ENCODE assay signal across 8 mouse cellular contexts in the genomic region with DNA sequence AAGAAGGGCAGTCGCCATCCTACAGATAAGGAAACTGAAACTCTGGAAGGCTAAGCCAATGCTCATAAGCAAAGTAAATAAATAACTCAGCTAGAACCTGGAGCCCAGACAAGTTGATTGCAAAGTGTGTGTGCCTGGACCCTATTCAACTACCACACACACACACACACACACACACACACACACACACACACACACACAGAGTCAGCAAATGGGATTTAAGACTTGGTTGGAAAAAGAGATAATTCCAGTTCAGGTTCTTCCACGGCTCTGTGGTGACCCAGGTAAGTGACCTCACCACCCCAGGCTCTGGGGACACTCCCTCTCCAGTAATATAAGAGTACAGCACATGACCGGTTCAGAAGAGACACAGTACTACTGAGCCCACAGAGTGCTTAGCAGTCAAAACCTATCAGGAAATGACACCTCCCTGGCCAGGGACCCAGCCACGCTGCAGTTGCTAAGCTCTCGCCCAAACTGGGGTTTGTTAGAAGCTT. TPM values are rescaled to one million over a fixed set of nuclear protein-coding genes. Genes with fewer than 3 reads are reported as not detected.
A peak's percentile ranks its signal among the peaks of the same experiment; 100 is the strongest.
DNase-seq lines count a peak whose midpoint lies in the region; ATAC-seq and TF ChIP-seq lines count a peak whose summit lies in the region.

No protein-coding gene starts in this region.

- H3K79me2 ChIP-seq in heart, adult 2 months (replicated peaks; ENCODE audit: control insufficient read depth, insufficient read depth, low read length) = peaks cover 10% of the 10 kb centered on the region

- DNase-seq in heart, adult 2 months = peak; percentile 58 to 59
- DNase-seq in kidney, adult 9 months = peak; percentile 77
- no peak for DNase-seq in spleen, adult 18-20 months
- DNase-seq in testis, postnatal 14 days (ENCODE audit: low spot score) = no peak
- no peak for DNase-seq in testis, postnatal 10 days (ENCODE audit: low spot score)

- no peak for TF ChIP-seq CTCF in heart, adult 2 months (IDR thresholded peaks at IDR 0.05)

- H3K27ac ChIP-seq in midbrain, embryonic 15.5 days = peak overlapping the region; percentile 22; the same call in 1 of the 2 replicates
- no peak overlapping the region for H3K27ac ChIP-seq in midbrain, embryonic 16.5 days (ENCODE audit: low read length)
- peak overlapping the region; percentile 80 for H3K27ac ChIP-seq in heart, adult 2 months

- no peak overlapping the region for H3K9ac ChIP-seq in midbrain, embryonic 15.5 days
- no peak overlapping the region for H3K9ac ChIP-seq in midbrain, embryonic 16.5 days (ENCODE audit: low read depth, low read length)
- no peak overlapping the region; the same call in 1 of the 2 replicates for H3K9ac ChIP-seq in heart, adult 2 months (ENCODE audit: low read depth, low read length)

- no peaks in the 10 kb centered on the region for H3K27me3 ChIP-seq in midbrain, embryonic 15.5 days (replicated peaks)
- no peaks in the 10 kb centered on the region for H3K27me3 ChIP-seq in midbrain, embryonic 16.5 days (ENCODE audit: control insufficient read depth, insufficient read depth, low read depth, low read length)
- H3K27me3 ChIP-seq in heart, adult 2 months (ENCODE audit: control insufficient read depth, insufficient read depth, low read length) = no peaks in the 10 kb centered on the region

- H3K4me2 ChIP-seq in midbrain, embryonic 15.5 days = no peak overlapping the region
- H3K4me2 ChIP-seq in midbrain, embryonic 16.5 days (ENCODE audit: low read length) = no peak overlapping the region

- TF ChIP-seq EP300 in heart, adult 2 months (IDR thresholded peaks at IDR 0.05; ENCODE audit: insufficient read depth, low read depth, low read length) = 0 out of 2 replicates have a peak, but pooled peaks have one; percentile 27

- no peak overlapping the region for H3K4me3 ChIP-seq in midbrain, embryonic 15.5 days
- H3K4me3 ChIP-seq in midbrain, embryonic 16.5 days (ENCODE audit: low read depth, low read length) = no peak overlapping the region
- no peak overlapping the region for H3K4me3 ChIP-seq in heart, adult 2 months

- no peak for ATAC-seq in midbrain, embryonic 15.5 days (replicated peaks)
- ATAC-seq in midbrain, embryonic 16.5 days = no peak
- ATAC-seq in megakaryocyte-erythroid progenitor cell, adult 5-6 weeks (replicated peaks; ENCODE audit: low FRiP score, low TSS enrichment, poor library complexity, severe bottlenecking) = peak; percentile 75; the same call in 1 of the 2 replicates

- H3K4me1 ChIP-seq in midbrain, embryonic 15.5 days = peaks cover 20% of the 10 kb centered on the region
- peaks cover 10% of the 10 kb centered on the region for H3K4me1 ChIP-seq in midbrain, embryonic 16.5 days (ENCODE audit: control insufficient read depth, insufficient read depth, low read length)
- peaks cover 45% of the 10 kb centered on the region for H3K4me1 ChIP-seq in heart, adult 2 months (ENCODE audit: control insufficient read depth, insufficient read depth, low read length)

- no peaks in the 10 kb centered on the region for H3K9me3 ChIP-seq in midbrain, embryonic 15.5 days
- no peaks in the 10 kb centered on the region for H3K9me3 ChIP-seq in midbrain, embryonic 16.5 days (replicated peaks; ENCODE audit: control insufficient read depth, low read length, poor library complexity, severe bottlenecking)

- no peak for TF ChIP-seq POLR2A in heart, adult 2 months (IDR thresholded peaks at IDR 0.05; ENCODE audit: insufficient read depth, low read depth, low read length)

- intact Hi-C loops in heart, adult 2 months (cut with DNase I) = no loop called here

- WGBS in midbrain, embryonic 15.5 days = 73% methylated on average over 5 of the region's 5 CpGs
- 64% methylated on average over 5 of the region's 5 CpGs for WGBS in midbrain, embryonic 16.5 days
- WGBS in heart, adult 2 months = 4% methylated on average over 5 of the region's 5 CpGs

- no peaks in the 10 kb centered on the region for H3K36me3 ChIP-seq in midbrain, embryonic 15.5 days (replicated peaks)
- H3K36me3 ChIP-seq in midbrain, embryonic 16.5 days (ENCODE audit: control insufficient read depth, insufficient read depth, low read length) = no peaks in the 10 kb centered on the region
- H3K36me3 ChIP-seq in heart, adult 2 months (ENCODE audit: control insufficient read depth, insufficient read depth, low read length) = peaks cover 59% of the 10 kb centered on the region

RNA-seq across cellular contexts. Expression of a gene that starts 36.1 kb away (rescaled TPM):
- polyA plus RNA-seq in midbrain, embryonic 15.5 days (2015; fragmentation: Nextera tagmentation; extraction: Ambion mirVana) = 93.9 and 94.3 TPM in 2 replicates
- polyA plus RNA-seq in midbrain, embryonic 16.5 days (2015; fragmentation: Nextera tagmentation; extraction: Ambion mirVana) = 83.3 and 84.6 TPM in 2 replicates
- total RNA-seq in heart, adult 2 months (2021) = 100 to 1,000 TPM; 638 to 971 TPM
- 185 and 253 TPM in 2 replicates for polyA plus RNA-seq in heart, adult 2 months (2012; rRNA removed)
- total RNA-seq in megakaryocyte-erythroid progenitor cell, adult 5-6 weeks (2014; fragmentation: Nextera tagmentation) = 13.9 and 33.6 TPM in 2 replicates
- total RNA-seq in megakaryocyte-erythroid progenitor cell, adult 5-6 weeks (2017) = 12.3 and 30.4 TPM in 2 replicates

Comparison
In these comparisons a context has a peak if more than half of its experiments do, and no peak if none do; other contexts are left out.
1. DNase-seq: peak in heart, adult 2 months (2 of 2) and kidney, adult 9 months (single experiment); none in spleen, adult 18-20 months (0 of 2), testis, postnatal 14 days (single experiment) and testis, postnatal 10 days (single experiment).